Mouse (Mus musculus): ENCODE measurements around the gene Ghr.

- no peak for TF ChIP-seq CTCF (IDR thresholded peaks at IDR 0.05; ENCODE audit: extremely low read depth, insufficient read length, insufficient replicate concordance, low read depth, low read length)
- peak; percentile 95 for TF ChIP-seq POLR2A (IDR thresholded peaks at IDR 0.05; ENCODE audit: low read depth, low read length)
Measured at GRCm38 (mm10) chr15:3270646-3271077, 312.6 kb downstream of the Ghr start.

Data from small intestine, adult 2 months (tissue).